Mouse (Mus musculus) MEL (cell line): ENCODE results near the gene Acnat1. TPM values are rescaled to one million over a fixed set of nuclear protein-coding genes. Genes with fewer than 3 reads are reported as not detected.

ENCODE experiments used
- DNase-seq: peaks from one replicate; pipeline ENCODE4 v3.0.0; 2011; ENCODE audit warnings: low read depth, low spot score
- H3K27ac ChIP-seq: 2 replicates; pipeline ENCODE4 v1.5.1; 2012; ENCODE audit warnings: low read depth, mild to moderate bottlenecking, control low read depth, low read length, moderate library complexity; ENCODE audit not compliant: control insufficient read depth
- H3K27me3 ChIP-seq, 2 experiments: fragments of 150-350 bp in 1 of 2; sonication (generic) in 1 of 2; 2 replicates each; pipeline ENCODE4 v1.6.1; 2012; ENCODE audit warnings: low read length in 2 of 2, mild to moderate bottlenecking in 2 of 2, improper control_type of control experiment in 1 of 2, moderate library complexity in 1 of 2; ENCODE audit not compliant: insufficient read depth in 2 of 2, control insufficient read depth in 1 of 2
- H3K36me3 ChIP-seq, 2 experiments: 2 replicates each; pipeline ENCODE4 v1.6.1; 2012 to 2014; ENCODE audit warnings: low read length in 2 of 2, improper control_type of control experiment in 1 of 2, inconsistent platforms in 1 of 2, mild to moderate bottlenecking in 1 of 2; ENCODE audit not compliant: insufficient read depth in 2 of 2, control insufficient read depth in 1 of 2
- H3K4me1 ChIP-seq, 2 experiments: fragments of 150-350 bp in 1 of 2; sonication (generic) in 1 of 2; 2 replicates each; pipeline ENCODE4 v1.6.1; 2012; ENCODE audit warnings: low read length in 2 of 2, improper control_type of control experiment in 1 of 2, mild to moderate bottlenecking in 1 of 2; ENCODE audit not compliant: insufficient read depth in 2 of 2, control insufficient read depth in 1 of 2
- H3K4me3 ChIP-seq, 2 experiments: fragments of 150-350 bp in 1 of 2; sonication (generic) in 1 of 2; 2 replicates each; pipeline ENCODE4 v1.5.1; 2012; ENCODE audit warnings: low read depth in 2 of 2, low read length in 2 of 2, mild to moderate bottlenecking in 2 of 2, moderate library complexity in 2 of 2, control low read depth in 1 of 2, improper control_type of control experiment in 1 of 2; ENCODE audit not compliant: control insufficient read depth in 1 of 2, insufficient read depth in 1 of 2
- H3K79me2 ChIP-seq: 2 replicates; pipeline ENCODE4 v1.6.1; 2012; ENCODE audit warnings: mild to moderate bottlenecking, low read length, moderate library complexity; ENCODE audit not compliant: control insufficient read depth, poor library complexity, insufficient read depth
- H3K9ac ChIP-seq: 2 replicates; pipeline ENCODE4 v1.6.1; 2012; ENCODE audit warnings: low read depth, mild to moderate bottlenecking, control low read depth, low read length, moderate library complexity; ENCODE audit not compliant: control insufficient read depth, poor library complexity, severe bottlenecking
- H3K9me3 ChIP-seq: fragments of 150-350 bp; sonication (generic); replicated peaks from 2 replicates; pipeline ENCODE4 v1.6.1; 2012; ENCODE audit warnings: mild to moderate bottlenecking, low read length, improper control_type of control experiment, moderate library complexity; ENCODE audit not compliant: insufficient read depth
- BHLHE40 ChIP-seq: IDR thresholded peaks from 2 replicates; pipeline ENCODE4 v1.6.1; 2012; ENCODE audit warnings: low read depth, mild to moderate bottlenecking, inconsistent platforms, low read length, improper control_type of control experiment, borderline replicate concordance
- CTCF ChIP-seq, 3 experiments: IDR thresholded peaks in 2 of 3; conservative IDR thresholded peaks in 1 of 3; 2 replicates each; pipeline ENCODE4 v1.5.1; 2011 to 2012; ENCODE audit warnings: low read length in 3 of 3, low read depth in 2 of 3, mild to moderate bottlenecking in 2 of 3, improper control_type of control experiment in 1 of 3, inconsistent platforms in 1 of 3, mixed read lengths in 1 of 3, moderate library complexity in 1 of 3; ENCODE audit not compliant: control insufficient read depth in 1 of 3, insufficient read depth in 1 of 3, poor library complexity in 1 of 3, severe bottlenecking in 1 of 3
- EP300 ChIP-seq, 2 experiments: IDR thresholded peaks; 2 replicates each; pipeline ENCODE4 v1.6.1; 2011; ENCODE audit warnings: improper control_type of control experiment in 2 of 2, low read length in 2 of 2, low read depth in 1 of 2, mild to moderate bottlenecking in 1 of 2
- ETS1 ChIP-seq: IDR thresholded peaks from 2 replicates; pipeline ENCODE4 v1.6.1; 2012; ENCODE audit warnings: low read depth, mild to moderate bottlenecking, inconsistent platforms, low read length, improper control_type of control experiment, moderate library complexity
- HCFC1 ChIP-seq: IDR thresholded peaks from 2 replicates; pipeline ENCODE4 v1.6.1; 2012; ENCODE audit warnings: low read depth, mild to moderate bottlenecking, inconsistent platforms, low read length, improper control_type of control experiment, moderate library complexity
- MAFK ChIP-seq: IDR thresholded peaks from 2 replicates; pipeline ENCODE4 v1.6.1; 2011; ENCODE audit warnings: low read depth, mild to moderate bottlenecking, low read length, improper control_type of control experiment, borderline replicate concordance
- MAX ChIP-seq: IDR thresholded peaks from 2 replicates; pipeline ENCODE4 v1.6.1; 2011; ENCODE audit warnings: low read length, improper control_type of control experiment
- MAZ ChIP-seq: IDR thresholded peaks from 2 replicates; pipeline ENCODE4 v1.6.1; 2012; ENCODE audit warnings: low read depth, mild to moderate bottlenecking, inconsistent platforms, low read length, improper control_type of control experiment
- MEF2A ChIP-seq: IDR thresholded peaks from 2 replicates; pipeline ENCODE4 v1.6.1; 2014; ENCODE audit warnings: low read depth, mild to moderate bottlenecking, inconsistent platforms, low read length, improper control_type of control experiment; ENCODE audit not compliant: poor library complexity, insufficient replicate concordance, severe bottlenecking; ENCODE audit errors: extremely low read depth
- MXI1 ChIP-seq: IDR thresholded peaks from 2 replicates; pipeline ENCODE4 v1.6.1; 2011; ENCODE audit warnings: mild to moderate bottlenecking, low read depth, low read length, improper control_type of control experiment
- MYB ChIP-seq: IDR thresholded peaks from 2 replicates; pipeline ENCODE4 v1.6.1; 2011; ENCODE audit warnings: mild to moderate bottlenecking, low read depth, low read length, improper control_type of control experiment
- NELFE ChIP-seq: IDR thresholded peaks from 2 replicates; pipeline ENCODE4 v1.6.1; 2011; ENCODE audit warnings: low read depth, low read length, improper control_type of control experiment
- NRF1 ChIP-seq: IDR thresholded peaks from 2 replicates; pipeline ENCODE4 v1.6.1; 2014; ENCODE audit warnings: low read depth, mild to moderate bottlenecking, inconsistent platforms, low read length, improper control_type of control experiment, moderate library complexity; ENCODE audit not compliant: poor library complexity, insufficient read depth, severe bottlenecking
- POLR2A ChIP-seq, 2 experiments: IDR thresholded peaks; 2 replicates each; pipeline ENCODE4 v1.6.1; 2011 to 2012; ENCODE audit warnings: low read length in 2 of 2, mild to moderate bottlenecking in 2 of 2, control low read depth in 1 of 2, improper control_type of control experiment in 1 of 2, low read depth in 1 of 2, moderate library complexity in 1 of 2; ENCODE audit not compliant: control insufficient read depth in 1 of 2, insufficient read depth in 1 of 2, poor library complexity in 1 of 2
- POLR2AphosphoS2 ChIP-seq: IDR thresholded peaks from 2 replicates; pipeline ENCODE4 v1.6.1; 2011; ENCODE audit warnings: low read length, improper control_type of control experiment
- SIN3A ChIP-seq: IDR thresholded peaks from 2 replicates; pipeline ENCODE4 v1.6.1; 2012; ENCODE audit warnings: low read length, improper control_type of control experiment, inconsistent platforms
- TAL1 ChIP-seq: IDR thresholded peaks from 2 replicates; pipeline ENCODE4 v1.6.1; 2012; ENCODE audit warnings: mild to moderate bottlenecking, inconsistent platforms, low read length, moderate library complexity, mixed read lengths
- TCF12 ChIP-seq: IDR thresholded peaks from 2 replicates; pipeline ENCODE4 v1.6.1; 2014; ENCODE audit warnings: low read depth, mild to moderate bottlenecking, inconsistent platforms, low read length, improper control_type of control experiment, moderate library complexity
- USF2 ChIP-seq, 2 experiments: IDR thresholded peaks; 2 replicates each; pipeline ENCODE4 v1.6.1; 2011 to 2012; ENCODE audit warnings: improper control_type of control experiment in 2 of 2, low read length in 2 of 2, borderline replicate concordance in 1 of 2, inconsistent platforms in 1 of 2, low read depth in 1 of 2, mild to moderate bottlenecking in 1 of 2; ENCODE audit not compliant: insufficient read depth in 1 of 2
- ZKSCAN1 ChIP-seq: IDR thresholded peaks from 2 replicates; pipeline ENCODE4 v1.6.1; 2012; ENCODE audit warnings: low read depth, mild to moderate bottlenecking, inconsistent platforms, low read length, improper control_type of control experiment, moderate library complexity
- ZMIZ1 ChIP-seq: IDR thresholded peaks from 2 replicates; pipeline ENCODE4 v1.6.1; 2012; ENCODE audit warnings: low read depth, mild to moderate bottlenecking, inconsistent platforms, low read length, improper control_type of control experiment, moderate library complexity
- ZNF384 ChIP-seq: IDR thresholded peaks from 2 replicates; pipeline ENCODE4 v1.6.1; 2012; ENCODE audit warnings: low read depth, mild to moderate bottlenecking, inconsistent platforms, low read length, improper control_type of control experiment
- polyA plus RNA-seq, 2 experiments: library from polyadenylated mRNA; stranded (reverse) in 1 of 2; unstranded in 1 of 2; fragments of >175 nt in 1 of 2; fragments of >200 nt in 1 of 2; gene quantifications; 2 replicates each; pipeline versions ENCODE4 v1.2.1 to v1.2.4; 2012; ENCODE audit warnings: low replicate concordance in 2 of 2, low read depth in 1 of 2; ENCODE audit not compliant: insufficient read length in 2 of 2, insufficient read depth in 1 of 2, missing spikeins in 1 of 2
- total RNA-seq: library from RNA; depleted of rRNA; stranded (reverse); fragments of 300-350 nt; gene quantifications from 2 replicates; pipeline ENCODE4 v1.2.3, GENCODE M21; 2012

The Acnat1 gene
- total and polyA plus RNA-seq, 3 experiments, result not detected

DNA sequence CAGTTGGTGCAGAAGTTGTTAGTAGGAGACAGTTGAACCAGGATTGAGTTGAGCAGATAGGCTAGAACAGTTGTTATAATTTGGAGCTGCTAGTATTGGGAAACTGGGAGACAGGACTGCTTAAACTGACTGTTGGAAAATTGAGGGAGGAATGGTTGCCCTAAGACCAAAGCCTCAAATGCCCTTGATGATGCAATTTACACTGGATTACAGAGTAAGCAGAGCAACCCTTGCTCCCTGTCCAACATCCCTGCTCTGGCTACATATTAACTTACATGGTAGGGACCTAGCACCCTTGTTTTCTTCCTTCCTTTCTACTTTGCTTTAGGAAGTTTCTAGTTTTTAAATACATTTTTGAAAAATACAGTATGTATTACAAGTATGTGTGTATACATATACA, 11.7 kb upstream of the Acnat1 start:
- Histone ChIP-seq H3K36me3 (no peaks in the 10 kb centered on the region), H3K27me3 (no peaks in the 10 kb centered on the region), H3K4me1 (no peaks in the 10 kb centered on the region), H3K9ac (no peak overlapping the region), H3K9me3 (no peaks in the 10 kb centered on the region), H3K4me3 (no peak overlapping the region), H3K27ac (no peak overlapping the region), H3K79me2 (no peaks in the 10 kb centered on the region)
- DNase-seq, result no peak
- no peak for TF ChIP-seq TAL1
- TF ChIP-seq ZNF384, result no peak
- TF ChIP-seq USF2 (IDR thresholded peaks at IDR 0.05; ENCODE audit: borderline replicate concordance in 1 of 2, insufficient read depth in 1 of 2, low read depth in 1 of 2, low read length in 2 of 2), result no peak
- no peak for TF ChIP-seq HCFC1
- no peak for TF ChIP-seq MAZ
- TF ChIP-seq POLR2AphosphoS2, result no peak
- no peak for TF ChIP-seq MYB
- no peak for TF ChIP-seq MAFK
- no peak for TF ChIP-seq CTCF (IDR thresholded peaks at IDR 0.05 in 2 of 3, conservative IDR thresholded peaks at IDR 0.05 in 1 of 3; ENCODE audit: control insufficient read depth in 1 of 3, insufficient read depth in 1 of 3, low read depth in 2 of 3, low read length in 3 of 3, poor library complexity in 1 of 3, severe bottlenecking in 1 of 3)
- TF ChIP-seq POLR2A (IDR thresholded peaks at IDR 0.05; ENCODE audit: control insufficient read depth in 1 of 2, insufficient read depth in 1 of 2, low read depth in 1 of 2, low read length in 2 of 2, poor library complexity in 1 of 2), result no peak
- TF ChIP-seq BHLHE40, result no peak
- no peak for TF ChIP-seq NELFE
- TF ChIP-seq ZKSCAN1, result no peak
- no peak for TF ChIP-seq ETS1
- TF ChIP-seq EP300 (IDR thresholded peaks at IDR 0.05; ENCODE audit: low read depth in 1 of 2, low read length in 2 of 2), result no peak
- TF ChIP-seq ZMIZ1, result no peak
- no peak for TF ChIP-seq TCF12
- no peak for TF ChIP-seq MEF2A

DNA sequence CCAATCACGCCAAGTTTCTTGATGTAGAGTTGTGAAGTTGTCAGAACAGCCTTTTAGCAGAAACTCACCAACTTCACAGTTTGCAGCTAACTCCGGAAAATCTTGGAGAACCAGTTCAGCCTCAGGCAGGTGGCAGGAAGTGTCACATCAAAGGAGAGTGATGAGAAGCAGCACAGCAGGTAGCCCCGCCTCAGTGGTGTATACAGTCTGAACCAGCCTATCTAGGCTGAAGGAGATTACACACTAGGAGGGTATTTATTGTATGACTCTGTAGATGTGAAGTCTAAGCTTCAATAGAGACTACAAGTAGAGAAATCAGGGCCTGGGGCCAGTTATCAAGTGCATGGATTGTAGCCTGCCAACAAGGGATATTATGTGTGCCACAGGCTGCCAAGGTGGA, 7.2 kb upstream of the Acnat1 start:
- no peak for DNase-seq
- Histone ChIP-seq H3K27ac (no peak overlapping the region), H3K9me3 (no peaks in the 10 kb centered on the region), H3K79me2 (no peaks in the 10 kb centered on the region), H3K27me3 (no peaks in the 10 kb centered on the region), H3K36me3 (peaks cover 0 to 2% of the 10 kb centered on the region in 2 experiments; a peak in 1 of 4 replicates)
- no peak for TF ChIP-seq NRF1
- no peak for TF ChIP-seq SIN3A
- TF ChIP-seq POLR2AphosphoS2, result no peak
- no peak for TF ChIP-seq MXI1
- no peak for TF ChIP-seq POLR2A (IDR thresholded peaks at IDR 0.05; ENCODE audit: control insufficient read depth in 1 of 2, insufficient read depth in 1 of 2, low read depth in 1 of 2, low read length in 2 of 2, poor library complexity in 1 of 2)
- no peak for TF ChIP-seq ZKSCAN1
- no peak for TF ChIP-seq MAX
- no peak for TF ChIP-seq MAZ
- TF ChIP-seq, all 39 proteins: peak for 0
- Histone ChIP-seq H3K4me1 (peaks cover 0 to 3% of the 10 kb centered on the region in 2 experiments; a peak in 2 of 4 replicates), H3K9ac (no peak overlapping the region), H3K4me3 (no peak overlapping the region)
